Mouse (Mus musculus): ENCODE measurements around the gene Vipas39.

The Vipas39 gene

GRCm38 (mm10) chr12:87267682-87268081 is 1.6 kb upstream of the Vipas39 start:
- 11% methylated on average over 4 of the region's 4 CpGs for WGBS

- under 1% methylated on average over 31 of the region's 31 CpGs for WGBS
Observed at GRCm38 (mm10) chr12:87266827-87267603, 959 bp upstream of the Vipas39 start.

- 14% methylated on average over 11 of the region's 11 CpGs for WGBS
Observed at GRCm38 (mm10) chr12:87265444-87265843, 612 bp downstream of the Vipas39 start.

- 90% methylated on average over 8 of the region's 8 CpGs for WGBS
Observed at GRCm38 (mm10) chr12:87260562-87260961, 5.5 kb downstream of the Vipas39 start.

- WGBS = 92% methylated on average over 5 of the region's 5 CpGs
Observed at GRCm38 (mm10) chr12:87256629-87257028, 9.4 kb downstream of the Vipas39 start.

GRCm38 (mm10) chr12:87253878-87254277 is 12.2 kb downstream of the Vipas39 start:
- 86% methylated on average over 6 of the region's 6 CpGs for WGBS

GRCm38 (mm10) chr12:87250161-87250560 is 15.9 kb downstream of the Vipas39 start:
- WGBS = 92% methylated on average over 6 of the region's 6 CpGs

GRCm38 (mm10) chr12:87238632-87239031 is 27.4 kb downstream of the Vipas39 start, which contains the start of gene Noxred1:
Noxred1 (minus strand) TSS chr12:87238732.
- WGBS = 82% methylated on average over 1 of the region's 1 CpGs

GRCm38 (mm10) chr12:87236882-87237483 is 29.1 kb downstream of the Vipas39 start:
- WGBS = 54% methylated on average over 5 of the region's 5 CpGs

- WGBS = 97% methylated on average over 2 of the region's 2 CpGs
Observed at GRCm38 (mm10) chr12:87229633-87230032, 36.4 kb downstream of the Vipas39 start.

- WGBS = 83% methylated on average over 7 of the region's 7 CpGs
Observed at GRCm38 (mm10) chr12:87226801-87227200, 39.3 kb downstream of the Vipas39 start.

- 76% methylated on average over 10 of the region's 10 CpGs for WGBS
Observed at GRCm38 (mm10) chr12:87224950-87225349, 41.1 kb downstream of the Vipas39 start.

- 72% methylated on average over 7 of the region's 7 CpGs for WGBS
Observed at GRCm38 (mm10) chr12:87219362-87219761, 46.7 kb downstream of the Vipas39 start.

GRCm38 (mm10) chr12:87216053-87216452 is 50.0 kb downstream of the Vipas39 start:
- 40% methylated on average over 2 of the region's 2 CpGs for WGBS

- 77% methylated on average over 2 of the region's 2 CpGs for WGBS
Observed at GRCm38 (mm10) chr12:87212844-87213606, 53.0 kb downstream of the Vipas39 start.

GRCm38 (mm10) chr12:87205789-87206188 is 60.3 kb downstream of the Vipas39 start:
- 89% methylated on average over 5 of the region's 5 CpGs for WGBS

GRCm38 (mm10) chr12:87201694-87202093 is 64.4 kb downstream of the Vipas39 start:
- WGBS = 73% methylated on average over 5 of the region's 5 CpGs

GRCm38 (mm10) chr12:87199973-87200586 is 66.0 kb downstream of the Vipas39 start, which contains the start of gene Tmed8:
Tmed8 (minus strand) TSS chr12:87200454.
- WGBS = under 1% methylated on average over 70 of the region's 70 CpGs

GRCm38 (mm10) chr12:87199206-87199972 is 66.7 kb downstream of the Vipas39 start, which contains the start of gene Samd15:
Samd15 (plus strand) TSS chr12:87199723.
- WGBS = under 1% methylated on average over 38 of the region's 38 CpGs

GRCm38 (mm10) chr12:87198792-87199191 is 67.3 kb downstream of the Vipas39 start:
- 33% methylated on average over 6 of the region's 6 CpGs for WGBS

GRCm38 (mm10) chr12:87195069-87195468 is 71.0 kb downstream of the Vipas39 start:
- WGBS = 87% methylated on average over 1 of the region's 1 CpGs
